Mouse (Mus musculus): ENCODE measurements around the gene P2rx1.

P2rx1 gene

DNA sequence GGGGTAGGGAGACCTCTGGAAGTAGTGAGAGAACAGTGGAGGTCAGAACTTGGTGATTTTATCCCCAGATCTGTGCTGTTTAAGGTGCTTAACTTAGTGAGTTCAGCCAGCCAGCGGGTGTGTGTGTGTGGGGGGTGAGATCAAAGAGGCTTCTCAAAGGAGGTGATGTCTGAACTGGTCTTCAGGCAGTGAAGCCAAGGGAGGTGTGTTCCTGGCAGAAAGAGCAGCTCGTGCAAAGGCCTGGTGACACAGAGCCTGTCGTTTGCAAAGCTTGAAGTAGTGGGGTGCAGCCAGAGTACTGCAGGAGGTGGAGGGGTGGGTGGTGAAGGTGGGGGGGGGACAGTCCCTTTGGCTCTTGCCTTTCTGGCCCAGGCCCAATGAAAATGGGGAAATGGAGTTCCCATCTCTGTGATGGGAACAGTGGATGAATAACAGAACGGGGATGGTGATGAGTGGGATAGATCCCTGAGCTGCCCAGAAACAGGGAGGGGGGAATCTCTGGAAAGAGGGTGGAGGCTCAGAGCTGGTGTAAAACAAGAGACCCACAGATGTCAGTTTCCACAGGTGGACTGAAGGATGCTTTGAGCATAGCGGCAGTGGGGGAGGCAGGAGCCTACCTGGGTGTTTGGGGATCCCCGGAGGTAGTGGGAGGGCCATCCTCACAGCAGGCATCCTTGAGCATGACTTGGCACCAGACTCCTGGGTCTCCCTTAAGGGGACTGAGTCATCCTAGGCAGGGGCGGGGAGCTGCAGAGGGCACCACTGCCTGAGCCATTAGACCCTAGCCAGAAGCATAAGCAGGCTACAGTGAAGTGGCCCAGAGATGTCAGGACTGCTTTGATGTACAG is 22.3 kb downstream of the P2rx1 start:
- peak; percentile 60 to 65 for DNase-seq (ENCODE audit: low spot score in 2 of 2)

DNA sequence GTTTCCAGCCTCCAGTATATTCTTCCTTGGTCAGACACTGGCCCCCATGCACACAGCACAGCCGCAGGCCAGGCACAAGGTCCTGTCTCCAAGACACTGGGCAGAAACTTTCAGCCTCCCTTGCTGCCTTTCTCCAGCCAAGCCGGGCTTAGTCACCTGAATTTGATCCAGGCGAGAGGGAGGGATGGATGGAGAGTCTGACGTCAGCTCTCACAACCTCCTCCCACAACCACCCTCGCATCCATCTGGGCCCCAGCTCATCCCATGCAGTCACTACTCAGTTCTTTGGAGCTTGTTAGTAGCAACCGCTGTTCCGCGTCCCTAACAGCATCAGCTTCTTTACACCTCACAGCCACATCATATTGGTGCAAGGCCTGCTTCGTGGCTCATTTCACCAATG is 24.2 kb downstream of the P2rx1 start:
- peak; percentile 93 for DNase-seq (ENCODE audit: low spot score in 2 of 2)

DNA sequence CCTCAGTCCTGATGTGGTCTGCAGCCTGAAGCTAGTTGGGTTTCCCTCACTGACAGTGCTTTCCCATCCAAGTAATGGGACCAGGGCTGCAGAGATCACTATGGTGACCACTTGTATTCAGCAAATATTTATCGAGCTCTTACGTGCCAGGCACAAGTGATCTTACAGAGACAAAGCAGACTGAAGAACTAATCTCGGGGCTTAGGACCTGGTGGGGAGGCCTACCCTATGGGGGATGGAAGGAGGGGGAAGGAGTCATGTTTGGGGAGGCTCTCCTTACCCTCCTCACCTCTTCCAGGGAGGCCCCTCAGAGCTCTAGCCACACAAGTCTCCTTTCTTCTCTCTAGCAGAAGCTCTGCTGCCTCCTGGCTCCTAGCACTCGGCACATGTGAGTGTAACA is 24.9 kb downstream of the P2rx1 start:
- DNase-seq (ENCODE audit: low spot score in 2 of 2) = no peak

DNA sequence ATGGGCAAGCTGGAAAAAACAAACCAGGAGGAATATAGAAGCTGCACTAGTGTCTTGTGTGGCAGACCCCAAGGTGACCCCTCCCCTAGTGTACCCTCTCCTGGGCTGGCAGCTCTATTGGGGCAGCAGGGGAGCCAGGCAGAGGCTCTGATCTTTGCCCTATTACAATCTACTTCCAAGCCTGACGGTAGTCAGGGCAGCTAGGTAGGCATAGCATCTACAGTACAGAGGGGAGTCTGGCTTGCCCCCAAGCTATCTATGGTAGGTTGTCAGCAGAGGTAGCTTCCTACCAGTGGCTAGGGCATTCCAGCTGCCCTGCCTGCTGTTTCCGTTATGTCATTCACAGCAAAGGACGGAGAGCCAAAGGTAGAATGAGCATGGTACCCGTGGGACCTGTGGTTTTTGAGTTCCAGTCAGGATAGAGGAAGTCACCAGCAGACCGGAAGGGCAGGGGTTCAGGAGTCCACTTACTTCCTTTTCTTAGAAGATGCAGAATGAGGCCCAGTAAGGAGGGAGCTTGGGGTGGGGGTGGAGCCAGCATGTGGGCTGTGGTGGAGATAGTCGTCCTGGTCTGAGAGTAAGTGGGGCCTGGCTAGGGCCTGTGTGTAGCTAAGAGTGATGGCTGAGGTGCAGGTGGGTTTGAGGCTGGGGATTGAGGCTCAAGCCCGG is 25.5 kb downstream of the P2rx1 start:
- no peak for DNase-seq (ENCODE audit: low spot score in 2 of 2)

DNA sequence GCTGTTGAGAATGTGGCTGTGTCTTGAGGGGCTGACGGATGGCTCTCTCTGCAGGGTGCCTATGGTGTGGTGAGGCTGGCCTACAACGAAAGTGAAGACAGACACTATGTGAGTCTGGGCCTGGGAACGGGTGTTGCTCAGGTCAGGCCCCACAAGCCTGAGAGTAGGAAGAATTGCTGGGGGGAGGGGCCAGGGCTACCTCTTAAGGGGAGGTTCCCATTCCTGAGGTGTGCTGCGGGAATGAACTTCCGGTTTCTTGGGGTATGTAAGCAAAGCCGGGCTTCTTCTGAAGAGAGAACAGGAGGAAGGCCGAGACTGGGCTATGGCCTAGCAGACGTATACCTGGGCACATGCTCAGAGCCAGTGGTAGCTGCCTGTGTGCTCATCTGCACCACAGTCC is 28.1 kb downstream of the P2rx1 start:
- no peak for DNase-seq (ENCODE audit: low spot score in 2 of 2)

DNA sequence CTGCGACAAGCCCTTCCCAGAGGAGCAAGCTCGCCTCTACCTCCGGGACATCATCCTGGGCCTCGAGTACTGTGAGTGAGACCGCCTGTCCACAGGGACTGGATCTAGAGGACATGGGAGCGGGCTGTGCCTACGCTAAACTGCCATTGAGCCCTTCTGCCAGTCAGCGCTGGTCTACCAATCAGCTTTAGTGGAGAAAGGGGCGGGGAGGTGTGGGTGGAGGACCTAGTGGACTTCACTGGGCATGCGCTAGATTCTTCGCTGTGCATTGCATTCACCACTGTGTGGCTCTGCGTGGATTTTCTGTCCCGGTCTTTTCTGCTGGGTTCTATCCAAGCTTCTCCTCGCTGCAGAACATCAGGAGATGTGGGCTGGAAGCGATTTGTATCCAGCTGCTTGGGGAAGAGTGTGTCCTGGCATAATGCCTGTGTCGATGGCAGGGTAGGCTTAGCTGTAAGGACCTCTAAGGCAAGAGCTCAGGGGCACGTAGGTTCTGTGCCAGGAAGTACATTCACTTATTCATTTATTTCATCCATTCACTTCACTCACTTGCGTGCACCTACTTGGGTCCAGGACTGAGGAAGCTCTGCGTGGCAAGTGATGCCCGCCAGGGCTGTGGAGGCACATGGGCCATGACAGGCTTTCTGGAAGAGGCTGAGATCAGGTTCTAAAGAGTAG is 32.1 kb downstream of the P2rx1 start:
- peak; percentile 94 to 95 for DNase-seq (ENCODE audit: low spot score in 2 of 2)

DNA sequence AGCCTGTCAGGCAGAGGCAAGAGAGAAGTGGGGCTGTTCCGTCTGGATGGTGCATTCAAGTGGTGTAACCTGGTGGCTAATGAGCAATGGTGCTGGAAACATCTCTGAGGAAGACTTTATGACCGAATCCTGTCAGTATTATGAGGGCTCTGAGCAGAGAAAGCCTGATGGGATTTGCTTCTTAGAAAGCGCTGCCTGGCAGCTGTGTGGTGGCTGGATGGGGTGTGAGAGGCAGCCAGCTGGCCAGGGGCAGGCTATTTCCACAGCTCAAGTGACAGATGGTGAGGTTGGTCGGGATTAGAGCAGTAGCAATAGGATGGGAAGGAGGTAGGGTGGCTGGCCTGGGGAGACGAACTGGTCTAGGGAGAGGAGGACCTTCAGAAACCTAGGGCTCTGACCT is 32.6 kb downstream of the P2rx1 start:
- DNase-seq (ENCODE audit: low spot score in 2 of 2) = no peak

DNA sequence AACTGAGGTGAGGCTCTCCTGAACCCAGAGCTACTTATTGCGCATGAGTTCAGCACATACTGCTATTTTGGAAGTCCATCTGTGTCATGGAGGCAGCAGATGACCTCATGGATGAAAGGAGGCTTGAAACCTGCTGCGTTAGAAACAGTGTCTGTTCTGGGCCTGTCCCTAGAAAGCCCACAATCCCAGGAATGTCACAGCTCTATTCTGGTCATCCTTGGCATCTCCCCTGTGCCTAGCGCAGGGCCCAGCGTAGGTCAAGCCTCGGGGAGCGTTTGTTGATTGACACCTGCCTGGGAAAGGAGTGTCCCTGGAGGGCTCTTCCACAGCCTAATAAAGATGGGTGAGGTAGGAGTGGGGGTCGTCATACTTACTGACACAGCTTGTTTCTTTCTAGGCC is 37.2 kb downstream of the P2rx1 start:
- no peak for DNase-seq (ENCODE audit: low spot score in 2 of 2)

DNA sequence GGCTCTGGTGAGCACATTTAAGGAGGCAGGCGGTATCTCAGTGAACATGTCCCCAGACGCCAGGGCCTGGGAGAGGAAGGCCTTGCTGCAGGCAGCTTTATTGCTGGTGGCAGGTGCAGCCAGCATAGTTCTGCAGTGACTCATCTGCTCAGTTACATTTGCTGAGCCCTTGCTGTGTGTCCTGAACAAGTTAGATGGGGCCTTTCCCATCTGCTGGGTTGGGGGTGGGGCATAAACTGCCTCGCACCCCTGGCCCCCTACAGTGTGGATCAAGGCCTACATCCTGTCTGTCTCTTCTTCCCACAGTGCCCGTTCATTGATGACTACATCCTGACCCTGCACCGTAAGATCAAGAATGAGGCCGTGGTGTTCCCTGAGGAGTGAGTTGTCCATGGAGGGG is 38.0 kb downstream of the P2rx1 start:
- DNase-seq (ENCODE audit: low spot score in 2 of 2) = no peak

DNA sequence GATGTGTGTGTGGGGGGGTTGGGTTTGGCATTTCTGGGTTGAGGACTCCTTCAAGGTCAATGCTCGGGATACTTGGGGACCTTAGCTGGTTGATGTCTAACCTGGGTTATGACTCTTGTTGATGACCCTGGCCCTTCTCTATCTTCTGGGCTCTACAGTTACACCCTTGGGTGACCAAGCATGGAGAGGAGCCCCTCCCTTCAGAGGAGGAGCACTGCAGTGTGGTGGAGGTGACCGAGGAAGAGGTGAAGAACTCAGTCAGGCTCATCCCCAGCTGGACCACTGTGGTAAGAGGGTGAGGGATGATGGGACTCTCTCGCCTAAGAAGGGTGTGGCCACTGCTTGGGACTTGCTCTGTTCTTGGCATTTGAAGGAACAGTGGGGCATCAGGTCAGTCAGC is 38.8 kb downstream of the P2rx1 start:
- DNase-seq (ENCODE audit: low spot score in 2 of 2) = no peak

DNA sequence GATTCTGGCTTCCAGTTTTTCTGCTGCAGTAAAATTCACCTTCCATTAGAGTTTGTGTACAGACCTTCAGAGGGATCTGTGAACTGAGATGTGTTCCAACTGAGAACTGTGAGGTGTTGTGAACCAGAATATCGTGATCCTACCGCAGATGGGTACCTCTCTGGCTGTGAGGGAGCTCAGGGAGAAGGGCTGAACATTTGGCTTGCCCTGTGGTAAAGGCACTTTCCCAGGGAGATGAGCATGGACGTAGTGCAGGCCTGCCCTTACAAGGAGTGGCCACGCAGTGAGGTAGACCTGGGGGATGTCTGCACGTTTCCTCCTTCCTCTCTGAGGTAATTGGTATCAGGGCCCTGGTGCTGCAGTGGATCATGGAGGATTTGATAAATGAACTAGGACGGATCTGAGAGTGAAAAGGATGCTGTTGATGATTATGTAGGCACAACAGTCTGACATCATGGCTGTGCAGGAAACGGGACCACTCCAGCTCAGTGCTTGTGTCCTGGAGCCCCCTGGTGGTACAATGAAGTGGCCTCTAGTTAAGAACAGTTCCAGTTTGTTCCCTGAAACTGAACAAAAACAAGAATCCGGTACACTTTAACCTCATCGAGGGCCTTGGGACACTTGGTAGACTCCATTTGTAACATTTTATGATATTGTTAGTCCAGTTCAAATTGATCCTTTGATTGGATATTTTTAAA is 40.3 kb downstream of the P2rx1 start:
- peak; percentile 55 to 64 for DNase-seq (ENCODE audit: low spot score in 2 of 2)

DNA sequence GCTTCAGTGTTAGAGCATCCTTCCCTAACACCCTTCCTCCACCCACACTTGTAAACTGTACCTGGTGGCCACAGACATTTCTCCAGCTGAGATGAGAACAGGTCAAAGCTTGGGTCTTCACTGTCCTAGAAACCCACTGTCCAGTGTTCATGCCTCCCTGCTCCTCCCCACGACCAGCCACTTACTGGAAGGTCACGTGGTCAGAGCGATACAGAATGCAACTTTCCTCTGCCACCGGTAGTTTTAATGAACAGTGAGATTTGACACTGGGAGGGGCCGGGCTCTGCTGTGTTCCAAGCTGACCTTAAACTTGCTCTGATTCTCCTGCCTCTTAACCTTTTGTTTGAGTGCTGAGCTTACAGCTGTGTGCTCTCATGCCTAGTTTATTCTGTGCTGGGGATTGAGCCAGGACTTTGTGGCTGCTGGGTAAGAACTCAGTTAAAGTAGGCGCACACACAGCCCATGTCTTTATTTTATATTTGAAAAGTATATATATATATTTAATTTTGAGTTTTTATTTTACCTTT is 45.4 kb downstream of the P2rx1 start:
- DNase-seq (ENCODE audit: low spot score in 2 of 2) = no peak

DNA sequence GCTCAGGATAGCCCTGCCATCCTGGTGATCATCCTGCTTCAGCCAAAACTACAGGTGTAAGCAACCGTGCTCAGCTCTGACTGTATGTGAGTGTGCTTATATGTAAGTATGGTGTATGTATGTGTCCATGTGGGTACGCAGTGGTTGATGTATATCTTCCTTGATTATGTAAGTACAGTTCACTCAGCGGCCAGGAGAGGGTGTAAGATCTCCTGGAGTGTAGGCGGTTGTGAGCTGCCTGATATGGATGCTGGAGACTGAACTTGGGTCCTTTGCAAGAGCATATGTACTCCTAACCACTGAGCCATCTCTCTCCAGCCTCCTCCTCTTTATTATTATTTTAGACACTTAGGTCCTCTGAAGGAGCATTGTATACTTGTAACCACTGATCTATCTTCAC is 45.9 kb downstream of the P2rx1 start:
- DNase-seq (ENCODE audit: low spot score in 2 of 2) = no peak

DNA sequence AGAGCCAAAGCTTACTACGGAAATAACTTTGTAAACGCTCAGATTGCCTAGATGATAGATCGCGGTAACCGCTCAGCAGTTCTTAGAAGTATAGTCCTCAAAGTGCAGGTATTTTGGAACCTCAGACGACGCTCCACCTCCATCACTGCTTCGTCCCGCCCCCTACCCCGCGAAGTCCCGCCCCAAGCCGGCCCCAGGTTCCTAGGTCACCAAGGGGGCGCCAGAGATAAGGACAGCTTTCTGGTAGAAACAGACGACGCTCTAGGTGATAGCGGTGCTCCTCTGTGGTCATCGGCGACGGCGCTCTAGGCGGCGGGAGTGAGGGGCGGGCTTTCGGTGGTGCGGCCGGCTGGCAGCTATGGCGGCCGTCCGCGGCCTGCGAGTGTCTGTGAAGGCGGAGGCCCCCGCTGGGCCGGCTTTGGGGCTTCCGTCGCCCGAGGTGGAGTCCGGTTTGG is 48.7 kb downstream of the P2rx1 start, which contains the start of gene Ncbp3:
Gene Ncbp3 (plus strand): TSS at position 242 of the 455 bp plus-strand sequence.
- peak; percentile 93 to 97 for DNase-seq (ENCODE audit: low spot score in 2 of 2)

DNA sequence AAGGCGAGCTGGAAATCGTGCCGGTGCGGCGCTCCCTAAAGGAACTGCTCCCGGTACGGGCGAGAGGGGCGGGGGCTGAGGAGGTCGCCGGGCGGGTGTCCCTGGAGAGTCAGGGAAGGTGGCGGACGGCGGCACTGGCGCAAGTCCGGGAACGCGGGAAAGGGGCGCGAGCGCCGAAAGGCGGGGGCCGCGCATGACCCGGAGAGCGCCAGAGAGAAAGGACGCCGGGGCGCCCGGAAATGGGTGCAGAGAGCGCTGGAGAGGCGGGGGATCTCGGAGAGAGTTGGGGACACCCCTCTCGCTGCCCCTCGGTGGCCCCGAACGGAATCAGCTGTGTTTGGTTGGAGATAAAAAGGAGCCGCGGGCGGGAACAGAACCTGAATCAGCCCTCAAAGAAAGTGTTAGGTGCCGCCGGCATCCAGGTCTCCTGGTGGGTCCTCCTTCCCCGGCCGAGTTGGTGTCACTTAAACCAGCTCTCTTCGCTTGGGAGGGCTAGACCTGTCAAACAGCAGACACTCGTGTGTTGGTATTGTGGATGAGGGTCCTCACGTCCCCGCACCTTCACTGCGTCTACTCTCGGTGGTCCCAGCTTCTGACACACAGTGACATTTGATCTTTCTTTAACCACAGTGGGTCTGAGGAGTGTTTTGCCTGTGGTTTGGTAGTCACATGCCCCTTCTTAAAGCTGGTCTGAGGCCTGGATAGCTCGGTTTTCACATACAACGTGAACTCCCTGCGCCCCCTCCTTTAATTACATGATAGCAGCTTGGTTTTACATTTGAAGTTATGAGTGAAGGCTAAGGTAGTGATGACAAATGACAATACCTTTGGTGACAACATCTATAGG is 49.4 kb downstream of the P2rx1 start:
- no peak for DNase-seq (ENCODE audit: low spot score in 2 of 2)

DNA sequence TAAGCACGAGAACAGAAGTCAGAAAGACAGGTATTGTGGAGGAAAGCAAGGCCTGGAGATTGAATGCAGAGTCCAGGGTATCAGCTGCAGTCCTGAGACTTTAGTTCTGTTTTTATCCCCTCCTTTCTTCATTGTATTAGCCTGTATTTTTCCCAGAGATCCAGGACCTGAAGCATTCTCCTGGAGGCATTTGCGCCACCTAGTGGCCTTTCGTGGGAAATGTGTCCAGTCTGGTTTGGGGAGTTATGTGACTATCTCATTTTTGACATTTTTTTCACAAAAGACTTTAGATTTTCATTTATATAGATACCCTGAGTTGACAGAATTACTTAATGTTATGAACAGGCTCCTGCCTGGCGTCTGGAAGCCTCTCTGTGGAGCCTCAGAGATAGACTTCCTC is 50.4 kb downstream of the P2rx1 start:
- DNase-seq (ENCODE audit: low spot score in 2 of 2) = peak; percentile 85 to 88

DNA sequence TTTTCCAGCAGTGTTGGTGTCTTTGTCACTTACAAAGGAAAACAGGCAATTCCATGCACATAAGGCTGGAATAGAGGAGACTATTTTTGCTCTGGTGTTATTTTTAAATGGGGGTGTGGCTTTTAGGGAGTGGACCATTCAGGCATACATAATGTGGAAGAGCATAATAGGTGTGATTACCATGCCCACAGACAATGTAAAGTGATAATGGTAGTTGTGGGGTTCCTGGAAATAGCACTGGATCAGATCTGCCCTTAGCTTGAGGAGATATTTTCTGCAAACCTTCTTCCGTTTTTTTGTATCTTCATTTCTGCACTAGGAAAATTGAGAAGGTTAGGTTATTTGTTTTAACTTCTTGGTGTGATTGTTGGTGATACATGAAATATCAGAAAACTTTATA is 53.9 kb downstream of the P2rx1 start:
- no peak for DNase-seq (ENCODE audit: low spot score in 2 of 2)

DNA sequence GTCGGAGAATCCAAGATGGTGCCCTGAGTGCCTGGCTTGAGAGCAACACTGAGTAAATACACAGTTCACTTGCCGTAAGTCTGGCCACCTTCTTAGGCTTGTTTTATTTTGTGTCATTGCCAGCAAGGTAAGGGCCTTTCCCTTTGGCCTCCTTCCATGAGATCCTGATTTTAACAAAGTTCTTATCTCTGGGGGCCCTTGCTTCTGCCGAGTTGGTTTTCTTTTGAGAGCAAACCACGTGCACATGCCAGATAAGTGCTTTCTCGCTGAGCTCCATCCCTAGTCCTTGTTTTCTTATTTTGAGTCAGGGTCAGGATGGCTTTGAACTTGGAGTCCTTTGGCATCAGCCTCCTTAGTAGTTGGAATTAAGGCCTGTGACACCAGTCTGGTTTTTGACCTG is 58.8 kb downstream of the P2rx1 start:
- no peak for DNase-seq (ENCODE audit: low spot score in 2 of 2)

DNA sequence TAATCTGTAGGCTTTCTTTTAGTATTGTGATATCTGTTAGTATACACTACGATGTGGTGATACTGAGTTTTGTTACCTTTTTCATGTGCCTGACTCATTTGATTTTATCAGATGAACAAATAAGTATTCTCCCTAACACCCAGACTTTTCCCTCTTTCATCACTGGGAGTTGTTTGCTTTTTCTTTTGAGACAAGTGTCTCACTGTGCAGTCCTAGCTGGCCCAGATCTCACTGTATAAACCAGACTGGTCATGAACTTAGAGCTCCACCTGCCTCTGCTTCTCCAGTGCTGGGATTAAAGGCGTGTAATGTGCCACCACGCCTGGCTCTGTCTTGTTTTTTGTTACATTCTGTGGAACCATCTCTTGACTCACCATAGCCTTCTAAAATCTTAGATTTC is 60.7 kb downstream of the P2rx1 start:
- DNase-seq (ENCODE audit: low spot score in 2 of 2) = no peak

DNA sequence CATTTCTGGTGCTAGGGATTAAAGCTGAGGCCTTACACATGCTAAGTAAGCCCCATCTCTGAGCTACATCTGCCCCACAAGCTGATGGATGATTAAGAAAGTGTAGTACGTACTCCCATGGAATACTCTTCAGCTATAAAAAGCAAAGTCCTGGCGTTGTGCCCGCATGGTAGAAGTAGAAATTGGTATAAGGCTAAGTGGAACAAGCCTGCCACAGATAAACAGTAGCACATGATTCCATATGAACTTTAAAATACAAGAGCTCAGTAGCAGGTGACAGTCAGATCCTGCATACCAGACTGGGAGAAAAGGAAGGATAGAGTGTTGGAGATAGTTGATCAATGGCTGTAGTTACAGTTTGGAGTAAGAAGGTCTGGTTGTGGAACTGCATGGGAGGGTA is 62.5 kb downstream of the P2rx1 start:
- peak in 1 of 2 experiments; percentile 16 for DNase-seq (ENCODE audit: low spot score in 2 of 2)

All from right cerebral cortex, adult 2 months (tissue).